Mouse (Mus musculus): Measurements from ENCODE around the gene Crebzf.
A peak's percentile ranks its signal among the peaks of the same experiment; 100 is the strongest.

The Crebzf gene

DNA sequence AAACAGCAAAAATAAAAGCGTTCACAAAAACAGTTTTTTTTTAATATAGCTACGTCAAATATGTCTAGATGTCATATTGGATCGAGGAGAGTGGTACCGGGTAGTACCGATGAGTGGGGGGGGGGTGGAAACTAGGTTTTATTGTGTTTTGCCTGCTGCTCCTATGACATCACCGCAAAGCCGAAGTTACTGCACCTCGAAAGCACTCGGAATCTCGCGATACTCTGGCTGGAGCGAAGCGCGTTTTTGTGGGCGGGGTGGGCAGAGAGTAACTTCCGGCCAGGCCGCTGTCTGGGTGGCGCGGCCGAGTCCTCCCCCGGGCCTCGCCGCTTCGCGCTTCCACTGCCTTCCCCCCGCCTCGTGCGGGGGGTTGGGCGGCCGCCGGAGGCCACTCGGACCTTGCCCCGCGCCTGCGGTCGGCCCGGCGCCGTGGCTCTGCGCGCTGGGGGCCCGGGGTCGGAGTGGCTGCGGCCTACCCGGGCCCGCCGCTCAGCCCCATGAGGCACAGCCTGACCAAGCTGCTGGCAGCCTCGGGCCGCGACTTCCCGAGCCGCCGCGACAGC is at the start of gene Crebzf:
Crebzf (plus strand) TSS at position 212 of the 563 bp plus-strand sequence.
- peak; percentile 99 for DNase-seq (ENCODE audit: low read depth)

DNA sequence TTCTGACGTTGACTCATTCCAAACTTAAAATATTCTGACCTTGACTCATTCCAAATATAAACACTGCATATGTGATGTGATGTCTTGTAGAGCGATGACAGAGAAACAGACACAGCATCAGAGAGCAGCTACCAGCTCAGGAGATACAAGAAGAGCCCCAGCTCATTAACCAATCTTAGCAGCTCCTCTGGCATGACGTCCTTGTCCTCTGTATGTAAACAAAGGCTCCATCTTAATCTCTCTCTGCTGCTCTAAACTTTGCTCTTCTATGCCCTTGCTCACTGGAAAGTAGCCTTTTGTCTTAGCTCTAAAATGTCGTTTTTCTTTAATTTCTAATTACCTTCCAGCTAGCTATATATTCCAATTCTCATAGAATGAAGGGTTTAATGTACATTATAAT is 47.5 kb upstream of the Crebzf start:
- DNase-seq (ENCODE audit: low read depth), result peak; percentile 46

- DNase-seq (ENCODE audit: low read depth), result peak; percentile 15
These were observed 46.6 kb upstream of the Crebzf start for GRCm38 (mm10) chr7:90395928-90396327.

GRCm38 (mm10) chr7:90409934-90410333 is 32.6 kb upstream of the Crebzf start:
- peak; percentile 88 for DNase-seq (ENCODE audit: low read depth)

- peak; percentile 88 for DNase-seq (ENCODE audit: low read depth)
These were observed 16.2 kb upstream of the Crebzf start, which contains the start of gene Ccdc89 for GRCm38 (mm10) chr7:90426020-90427001. TSS of gene Ccdc89 (plus strand) at chr7:90426577.

DNA sequence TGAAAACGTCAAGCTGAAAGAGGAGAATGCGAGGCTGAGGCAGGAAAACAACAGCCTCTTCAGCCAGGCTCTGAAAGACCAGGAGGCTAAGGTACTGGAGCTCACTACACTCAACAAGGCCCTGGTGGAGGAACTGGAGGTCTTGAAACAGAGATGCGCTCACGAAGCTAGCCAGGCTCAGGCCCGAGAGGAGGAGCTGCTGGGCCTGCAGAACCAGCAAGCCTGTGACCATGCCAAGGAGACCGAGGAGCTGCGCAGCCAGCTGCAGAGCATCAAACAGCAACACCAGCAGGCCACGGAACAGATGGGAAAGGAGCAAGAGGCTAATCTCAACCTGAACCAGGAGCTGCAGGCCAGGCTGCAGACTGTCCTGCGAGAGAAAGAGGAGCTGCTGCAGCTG is 15.5 kb upstream of the Crebzf start:
- no peak for DNase-seq (ENCODE audit: low read depth)

- no peak for DNase-seq (ENCODE audit: low read depth)
These were observed 10.3 kb upstream of the Crebzf start for GRCm38 (mm10) chr7:90432221-90432620.

GRCm38 (mm10) chr7:90440044-90440443 is 2.5 kb upstream of the Crebzf start:
- DNase-seq (ENCODE audit: low read depth), result no peak

GRCm38 (mm10) chr7:90442070-90442469 is 459 bp upstream of the Crebzf start:
- no peak for DNase-seq (ENCODE audit: low read depth)

GRCm38 (mm10) chr7:90443101-90444091 is 867 bp downstream of the Crebzf start:
- peak; percentile 81 for DNase-seq (ENCODE audit: low read depth)

GRCm38 (mm10) chr7:90444206-90444605 is 1.7 kb downstream of the Crebzf start:
- DNase-seq (ENCODE audit: low read depth), result peak; percentile 48

DNA sequence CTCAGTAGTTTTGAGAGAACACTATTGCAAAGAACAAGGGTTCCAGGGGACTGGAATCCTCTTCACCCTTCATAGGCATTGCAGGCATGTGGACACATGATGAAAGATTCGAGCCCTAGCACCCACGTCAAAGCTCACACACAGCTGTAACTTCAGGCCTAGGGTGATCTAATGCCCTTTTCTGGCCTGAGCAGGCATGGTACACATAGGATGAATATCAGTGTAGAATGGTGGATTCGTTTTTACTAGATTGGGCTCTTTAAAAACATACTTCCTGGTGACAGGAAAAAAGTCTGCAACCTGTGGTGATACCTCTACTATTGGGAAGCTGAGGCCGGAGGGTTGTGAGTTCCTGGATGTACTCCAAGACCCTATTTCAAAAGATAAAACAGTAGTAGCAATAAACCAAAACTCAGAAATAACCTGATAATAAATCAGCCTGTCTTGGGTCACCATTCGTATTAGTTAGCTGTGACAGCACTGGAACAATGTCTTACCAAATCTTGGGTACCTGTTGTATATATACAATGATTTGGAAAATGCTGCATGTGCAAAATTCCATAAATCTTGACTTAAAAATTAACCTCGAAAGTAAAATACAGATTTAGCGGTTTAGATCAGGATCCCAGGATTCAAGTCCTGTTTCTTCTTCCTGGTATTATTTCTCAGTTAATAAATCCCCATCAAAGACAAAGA is 13.8 kb downstream of the Crebzf start:
- DNase-seq (ENCODE audit: low read depth), result peak; percentile 32

GRCm38 (mm10) chr7:90456845-90457468 is 14.4 kb downstream of the Crebzf start, which contains the start of gene Tmem126a:
TSS of gene Tmem126a (minus strand) at chr7:90457229.
- DNase-seq (ENCODE audit: low read depth), result peak; percentile 93

- DNase-seq (ENCODE audit: low read depth), result peak; percentile 58
These were observed 15.0 kb downstream of the Crebzf start for GRCm38 (mm10) chr7:90457517-90457916.

DNA sequence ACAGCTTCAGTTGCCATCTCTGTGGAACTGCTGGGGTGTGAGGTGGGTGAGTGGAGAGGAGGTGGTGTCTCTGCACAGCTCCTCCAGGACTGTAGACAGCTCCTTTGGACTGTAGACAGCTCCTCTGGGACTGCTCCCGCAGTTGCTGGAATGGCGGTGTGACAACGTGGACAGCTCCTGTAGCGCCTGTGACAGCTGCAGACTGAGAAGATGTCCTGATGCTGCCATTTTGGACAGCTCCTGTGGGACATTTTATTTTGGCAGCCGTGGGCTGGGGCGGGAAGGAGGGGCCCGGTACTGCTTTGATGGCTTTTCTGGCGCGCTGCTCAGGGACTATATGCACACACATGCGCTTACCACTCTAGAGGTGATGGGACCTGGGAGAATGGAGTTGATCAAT is 17.8 kb downstream of the Crebzf start:
- DNase-seq (ENCODE audit: low read depth), result no peak

GRCm38 (mm10) chr7:90460930-90461329 is 18.4 kb downstream of the Crebzf start:
- DNase-seq (ENCODE audit: low read depth), result no peak

GRCm38 (mm10) chr7:90461441-90461840 is 18.9 kb downstream of the Crebzf start:
- no peak for DNase-seq (ENCODE audit: low read depth)

DNA sequence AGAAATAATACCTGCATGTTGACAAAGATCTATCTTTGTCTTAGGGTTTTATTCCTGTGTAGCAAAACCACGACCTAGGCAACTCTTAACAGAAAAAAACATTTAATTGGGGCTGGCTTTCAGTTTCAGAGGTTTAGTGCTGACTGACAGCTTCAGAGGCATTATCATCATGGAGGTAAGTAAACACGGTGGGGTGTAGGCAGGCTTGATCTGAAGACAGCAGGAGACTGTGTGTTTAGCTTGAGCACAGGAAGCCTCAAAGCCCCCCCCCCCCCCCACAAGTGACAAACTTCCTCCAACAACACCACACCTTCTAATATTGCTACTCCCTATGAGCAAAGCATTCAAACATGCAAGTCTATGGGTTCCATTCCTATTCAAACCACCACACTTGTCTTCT is 31.0 kb downstream of the Crebzf start:
- DNase-seq (ENCODE audit: low read depth), result no peak

DNA sequence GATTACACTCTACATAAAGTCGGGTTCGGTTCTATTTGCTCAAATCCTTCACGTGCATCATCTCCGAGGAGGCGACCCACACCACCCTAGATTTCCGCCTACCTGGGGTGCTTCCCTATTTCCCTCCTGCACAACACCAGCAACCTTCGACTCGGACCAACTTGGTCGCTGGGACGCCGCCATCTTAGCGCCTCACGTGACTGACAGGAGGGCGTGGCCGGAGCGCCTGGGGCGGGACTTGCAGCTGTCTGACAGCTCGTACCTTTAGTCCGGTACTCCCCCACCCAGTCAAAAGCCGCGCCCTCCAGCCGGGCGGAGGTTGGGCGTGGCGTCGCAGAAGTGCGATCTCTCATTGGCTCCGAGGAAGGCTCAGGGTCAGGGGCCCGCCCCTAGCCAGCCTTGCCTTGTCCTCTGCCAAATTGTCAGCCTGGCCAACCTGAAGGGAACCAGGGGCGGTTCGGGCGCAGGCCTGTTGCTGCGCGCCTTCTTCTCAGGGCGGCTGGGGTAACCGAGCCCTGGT is 33.3 kb downstream of the Crebzf start, which contains the start of gene Tmem126b:
Tmem126b (minus strand) TSS at position 209 of the 520 bp plus-strand sequence.
- peak; percentile 99 for DNase-seq (ENCODE audit: low read depth)

Measured in NIH3T3 (cell line).